Mouse (Mus musculus) thymus, postnatal 4 days (tissue): ENCODE results near the gene Mmp19.

Source experiments
- DNase-seq: peaks from one replicate; pipeline ENCODE4 v3.0.0; 2021

The Mmp19 gene

GRCm38 (mm10) chr10:128790398-128791124 is at the start of gene Mmp19:
Mmp19 (plus strand) TSS chr10:128790910.
- no peak for DNase-seq

- peak; percentile 38 for DNase-seq
These were observed 48.1 kb upstream of the Mmp19 start for GRCm38 (mm10) chr10:128742616-128743015.

GRCm38 (mm10) chr10:128743235-128743634 is 47.5 kb upstream of the Mmp19 start:
- no peak for DNase-seq

DNA sequence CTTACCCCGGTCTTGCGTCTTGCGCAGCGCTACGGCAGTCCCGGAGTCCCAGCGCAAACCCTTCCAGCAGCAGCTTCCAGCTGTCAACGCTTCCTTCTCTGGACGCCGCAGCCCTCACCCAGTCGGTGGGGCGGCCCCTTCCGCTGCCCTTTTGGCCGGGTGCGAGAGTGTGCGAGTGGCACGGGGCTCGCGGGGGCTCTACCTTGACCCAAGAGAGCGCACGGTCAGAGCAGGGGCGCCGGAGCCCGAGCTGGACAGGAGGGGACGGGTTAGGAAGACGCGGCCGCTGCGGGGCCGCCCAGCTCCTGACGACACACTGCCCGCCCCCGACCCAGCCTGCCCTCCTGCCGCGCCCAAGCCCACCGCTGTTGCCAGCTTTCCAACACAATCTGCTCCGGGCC is 46.9 kb upstream of the Mmp19 start:
- peak; percentile 77 for DNase-seq

GRCm38 (mm10) chr10:128744211-128744610 is 46.5 kb upstream of the Mmp19 start:
- DNase-seq = no peak

DNA sequence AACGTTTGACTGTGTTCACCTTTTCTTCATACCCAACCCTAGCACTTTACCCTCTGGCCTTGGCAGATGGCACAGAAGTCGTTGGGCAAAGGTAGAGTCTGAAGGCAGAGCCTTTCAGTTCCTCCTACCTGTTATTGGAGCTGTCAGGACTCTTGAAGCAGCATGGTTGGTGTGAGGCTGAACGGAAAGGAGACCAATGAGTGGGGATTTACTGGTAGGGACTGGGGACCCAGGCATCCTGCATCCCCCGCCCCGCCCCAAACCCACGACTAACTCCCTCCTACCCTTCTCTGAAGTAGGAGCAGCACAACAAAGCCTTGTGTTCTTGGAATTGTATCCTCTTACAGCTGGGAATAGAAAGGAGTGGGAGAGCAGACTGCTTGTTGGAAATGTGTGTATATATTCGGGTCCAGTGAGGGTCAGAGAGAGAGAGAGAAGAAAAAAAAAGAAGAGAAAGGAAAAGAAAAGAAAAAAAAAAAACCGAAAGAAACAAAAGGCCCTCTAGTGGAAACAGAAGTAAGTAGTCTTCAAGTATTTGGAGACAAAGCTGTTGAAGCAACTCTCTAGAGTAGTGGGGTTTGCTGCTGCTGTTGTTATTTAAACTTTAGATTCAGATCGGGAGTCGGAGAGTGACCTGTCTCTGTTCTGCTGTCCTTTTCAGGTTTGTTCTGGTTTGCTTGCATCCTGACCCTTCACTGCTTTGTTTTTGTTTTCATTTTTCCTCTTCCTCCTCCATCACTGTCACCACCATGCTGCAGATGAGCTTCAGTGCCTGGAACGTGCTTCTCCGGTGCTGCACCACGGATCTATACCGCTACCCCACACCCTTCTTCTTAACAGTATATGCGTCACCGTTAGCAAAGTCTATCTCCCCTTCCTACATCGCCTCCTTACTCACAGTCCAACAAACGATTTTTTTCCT is 45.8 kb upstream of the Mmp19 start, which contains the start of gene Dgka:
TSS of gene Dgka (minus strand) at position 176 of the 922 bp plus-strand sequence.
- peak; percentile 87 for DNase-seq

DNA sequence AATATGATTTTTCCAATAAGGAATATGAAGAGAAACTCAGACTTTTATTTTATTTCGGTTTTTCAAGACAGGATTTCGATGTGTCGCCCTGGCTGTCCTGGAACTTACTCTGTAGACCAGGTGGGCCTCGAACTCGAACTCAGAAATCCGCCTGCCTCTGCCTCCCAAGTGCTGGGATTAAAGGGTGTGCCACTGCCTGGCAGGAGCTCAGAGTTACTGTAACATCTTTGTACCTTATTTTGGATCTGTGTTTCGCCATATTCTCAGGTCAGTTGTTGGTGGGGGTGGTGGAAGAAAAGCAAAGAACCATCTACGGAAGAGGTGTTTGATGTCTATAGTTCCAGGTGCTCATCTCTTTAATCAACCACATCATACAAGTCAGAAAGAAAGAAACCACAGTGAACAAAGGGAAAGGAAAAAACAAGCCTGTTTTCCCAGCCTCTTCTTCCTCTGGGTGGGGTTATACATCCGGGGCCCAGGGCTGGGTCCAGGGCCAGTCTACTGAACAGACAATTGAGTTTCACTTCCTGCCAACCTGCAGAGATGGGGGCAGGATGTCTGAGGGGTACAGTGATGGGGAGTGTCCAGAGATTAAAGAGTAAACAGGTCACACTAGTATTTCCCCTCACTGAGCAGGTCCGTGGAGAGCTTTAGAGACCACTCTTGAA is 44.6 kb upstream of the Mmp19 start:
- DNase-seq = peak; percentile 84

GRCm38 (mm10) chr10:128746972-128747645 is 43.6 kb upstream of the Mmp19 start:
- DNase-seq = peak; percentile 34

- DNase-seq = peak; percentile 77
These were observed 43.0 kb upstream of the Mmp19 start, which contains the start of gene Pym1 for GRCm38 (mm10) chr10:128747646-128748251. Pym1 (plus strand) TSS chr10:128747889.

DNA sequence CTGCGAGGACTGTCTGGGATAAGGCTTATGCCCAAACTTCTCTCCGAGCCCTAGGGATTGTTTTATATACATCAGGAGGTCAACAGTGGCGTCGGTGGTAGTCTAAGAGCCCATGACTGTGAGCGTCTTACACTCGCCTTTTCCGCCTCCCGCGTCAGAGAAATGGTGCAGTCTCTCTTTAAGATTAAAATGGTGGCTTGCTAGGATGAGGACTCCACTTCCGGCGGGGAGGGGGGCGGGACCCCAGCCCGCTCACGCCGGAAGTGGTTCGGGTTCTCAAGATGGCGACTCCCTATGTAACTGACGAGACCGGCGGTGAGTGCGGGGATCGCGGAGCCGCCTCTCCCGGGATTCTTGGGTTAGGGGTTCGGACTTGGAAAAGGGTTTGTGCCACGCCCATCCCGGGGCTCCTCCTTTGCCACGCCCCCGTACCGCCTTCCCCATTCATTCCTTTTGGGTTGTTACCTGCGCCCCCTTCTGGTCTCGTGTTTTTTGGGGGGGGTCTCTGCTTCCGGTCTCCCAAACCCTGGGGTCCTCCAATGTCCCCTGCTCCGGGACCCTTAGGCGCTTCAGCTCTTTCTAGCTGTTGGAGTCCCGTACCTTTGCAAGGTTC is 42.4 kb upstream of the Mmp19 start:
- DNase-seq = peak; percentile 86

GRCm38 (mm10) chr10:128772895-128773294 is 17.8 kb upstream of the Mmp19 start:
- DNase-seq = no peak

- no peak for DNase-seq
These were observed 17.0 kb upstream of the Mmp19 start for GRCm38 (mm10) chr10:128773685-128774084.

DNA sequence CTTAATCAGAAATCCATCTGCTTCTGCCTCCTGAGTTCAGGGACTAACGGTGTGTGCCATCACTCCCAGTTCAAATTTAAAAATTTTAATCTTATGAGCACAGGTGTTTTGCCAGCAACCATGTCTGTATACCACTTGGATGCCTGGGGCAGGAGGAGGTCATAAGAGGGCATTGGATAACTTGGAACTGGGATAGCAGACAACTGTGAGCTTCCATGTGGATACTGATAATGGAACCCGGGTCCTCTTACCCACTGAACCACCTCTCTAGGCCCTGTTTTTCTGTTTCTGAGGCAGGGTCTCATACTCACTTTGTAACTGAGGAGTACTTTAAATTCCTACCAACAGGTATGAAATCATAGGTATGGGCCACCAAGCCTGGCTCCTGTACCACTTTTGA is 12.3 kb upstream of the Mmp19 start:
- DNase-seq = no peak

DNA sequence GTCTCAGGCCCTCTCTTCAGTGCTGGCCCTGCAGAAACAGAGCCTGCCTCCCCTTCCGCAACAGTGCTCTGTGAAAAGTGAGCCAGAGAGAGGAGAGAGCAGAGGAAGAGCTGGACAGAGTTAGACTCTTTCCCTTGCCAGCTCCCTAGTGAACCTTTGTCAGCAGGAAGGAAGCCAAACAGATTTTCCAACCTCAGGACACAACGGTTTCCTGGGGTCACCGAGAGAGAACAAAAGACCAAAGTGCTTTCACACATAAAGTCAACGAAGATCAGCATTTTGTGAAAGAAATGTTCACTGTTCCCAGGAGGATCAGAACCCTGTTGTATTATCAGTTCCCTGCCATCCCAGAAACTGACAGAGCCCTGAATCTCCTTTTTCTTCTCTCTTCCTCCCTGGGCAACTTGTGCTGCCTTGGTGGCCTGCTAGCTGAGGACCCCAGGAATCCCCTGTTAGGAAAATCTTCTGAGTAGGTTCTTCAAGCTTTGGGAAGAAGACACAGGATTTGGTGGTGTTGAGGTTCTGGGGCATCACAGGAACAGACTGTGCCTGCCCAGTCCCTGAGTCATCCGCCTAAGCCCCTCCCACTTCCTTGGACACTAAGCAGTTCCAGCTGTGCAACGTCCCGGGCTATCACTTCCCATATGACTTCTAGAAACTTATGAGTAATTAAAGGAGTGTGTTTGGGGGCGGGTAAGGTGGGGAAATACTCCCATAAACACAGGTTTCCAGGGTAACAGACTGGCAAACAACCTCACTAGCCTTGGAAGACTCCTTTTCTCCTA is 11.5 kb upstream of the Mmp19 start:
- DNase-seq = no peak

GRCm38 (mm10) chr10:128780200-128780599 is 10.5 kb upstream of the Mmp19 start:
- DNase-seq = no peak

GRCm38 (mm10) chr10:128792041-128792440 is 1.3 kb downstream of the Mmp19 start:
- DNase-seq = no peak

GRCm38 (mm10) chr10:128793258-128793657 is 2.5 kb downstream of the Mmp19 start:
- no peak for DNase-seq

DNA sequence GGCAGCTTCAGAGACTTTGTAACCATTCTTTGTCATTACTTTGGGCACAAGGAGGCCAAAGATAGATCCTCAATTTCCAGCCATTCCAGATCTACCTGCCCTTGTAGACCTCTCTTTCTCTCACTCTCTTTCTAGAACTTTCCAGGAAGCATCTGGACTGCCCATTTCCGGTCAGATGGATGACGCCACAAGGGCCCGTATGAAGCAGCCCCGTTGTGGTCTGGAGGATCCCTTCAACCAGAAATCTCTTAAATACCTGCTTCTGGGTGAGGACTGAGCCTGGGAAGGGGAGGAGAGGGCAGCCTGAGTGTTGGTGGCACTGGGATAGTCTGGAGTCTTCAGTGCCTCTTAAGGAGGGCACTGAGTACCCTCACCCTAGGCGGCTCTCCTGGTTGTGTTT is 3.7 kb downstream of the Mmp19 start:
- no peak for DNase-seq

GRCm38 (mm10) chr10:128795581-128795980 is 4.9 kb downstream of the Mmp19 start:
- DNase-seq = no peak

DNA sequence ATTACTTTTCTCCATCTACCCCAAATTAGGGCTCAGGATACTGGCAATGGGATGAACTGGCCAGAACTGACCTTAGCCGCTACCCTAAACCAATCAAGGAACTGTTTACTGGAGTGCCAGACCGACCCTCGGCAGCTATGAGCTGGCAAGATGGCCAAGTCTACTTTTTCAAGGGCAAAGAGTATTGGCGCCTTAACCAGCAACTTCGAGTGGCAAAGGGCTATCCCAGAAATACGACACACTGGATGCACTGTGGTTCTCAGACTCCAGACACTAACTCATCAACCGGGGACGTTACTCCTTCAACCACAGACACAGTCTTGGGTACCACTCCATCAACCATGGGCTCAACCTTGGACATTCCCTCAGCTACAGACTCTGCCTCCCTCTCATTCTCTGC is 8.0 kb downstream of the Mmp19 start:
- no peak for DNase-seq

- DNase-seq = peak; percentile 14
These were observed 11.3 kb downstream of the Mmp19 start for GRCm38 (mm10) chr10:128801981-128802495.
